Mouse (Mus musculus): ENCODE data around the gene Dusp18. TPM values are rescaled to one million over a fixed set of nuclear protein-coding genes. Genes with fewer than 3 reads are reported as not detected.

Dusp18 gene
- total and polyA plus RNA-seq, 3 experiments: 2.8 to 6.6 (median 4.8) TPM

DNA sequence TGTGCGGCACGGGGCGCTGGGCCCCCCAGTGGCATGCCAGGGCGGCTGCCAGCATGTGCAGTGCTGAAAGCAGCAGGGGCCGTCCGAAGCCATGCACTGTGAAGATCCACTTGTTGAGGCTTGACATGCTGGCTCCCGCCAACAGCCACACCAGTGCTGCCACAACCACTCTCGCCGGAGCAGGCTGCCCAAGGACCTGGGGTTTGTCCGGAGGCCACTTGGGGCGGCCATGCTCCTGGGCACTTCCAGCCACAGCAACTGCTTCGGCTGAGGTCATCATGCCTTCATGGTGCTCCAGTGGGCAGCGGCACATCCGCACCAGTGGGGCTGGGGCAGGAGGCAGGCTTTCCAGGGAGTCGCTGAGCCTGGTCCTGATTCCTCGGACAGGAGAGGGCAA lies 17.8 kb downstream of the Dusp18 start:
- dilution Hi-C loops (cut with MboI; ENCODE audit: extremely low pct_ligation_motif_present, extremely low pct_unique_long_range_greater_than_20kb, low sequenced_read_pairs): no loop called here
- Histone ChIP-seq H3K4me2 (ENCODE audit: insufficient read depth, low read depth, poor library complexity, severe bottlenecking) (peak overlapping the region; percentile 80), H3K36me3 (replicated peaks in 1 of 2; ENCODE audit: control insufficient read depth in 1 of 2, insufficient read depth in 1 of 2, low read length in 1 of 2) (peaks cover 0 to 8% of the 10 kb centered on the region in 2 experiments), H3K9me3 (replicated peaks; ENCODE audit: low read length) (no peaks in the 10 kb centered on the region), H3K9ac (ENCODE audit: insufficient read depth, low read depth) (peak overlapping the region; percentile 65), H3K79me2 (replicated peaks; ENCODE audit: control insufficient read depth, extremely low read depth, insufficient read depth, poor library complexity, severe bottlenecking) (no peaks in the 10 kb centered on the region), H3K27ac (ENCODE audit: insufficient read depth, low read depth) (no peak overlapping the region), H3K4me3 (replicated peaks in 1 of 3; ENCODE audit: low read depth in 2 of 3, low read length in 2 of 3, poor library complexity in 1 of 3) (peak overlapping the region; percentile 61 to 83 (median 75)), H3K4me1 (ENCODE audit: control insufficient read depth in 1 of 2, insufficient read depth in 2 of 2) (peaks cover 36 to 55% of the 10 kb centered on the region in 2 experiments), H3K27me3 (replicated peaks) (peaks cover 13% of the 10 kb centered on the region)
- no peak for TF ChIP-seq NELFE (IDR thresholded peaks at IDR 0.05; ENCODE audit: low read depth, low read length)
- TF ChIP-seq UBTF (IDR thresholded peaks at IDR 0.05; ENCODE audit: low read depth, low read length): no peak
- no peak; the same call in 1 of the 2 replicates for TF ChIP-seq RAD21 (IDR thresholded peaks at IDR 0.05; ENCODE audit: low read depth, low read length)
- TF ChIP-seq MEF2A (IDR thresholded peaks at IDR 0.05; ENCODE audit: borderline replicate concordance, low read depth, low read length): 0 out of 2 replicates have a peak, but pooled peaks have one; percentile 20
- TF ChIP-seq BHLHE40 (IDR thresholded peaks at IDR 0.05; ENCODE audit: low read depth, low read length): peak; percentile 62
- no peak for TF ChIP-seq PAX5 (IDR thresholded peaks at IDR 0.05; ENCODE audit: low read length)
- TF ChIP-seq MYC (IDR thresholded peaks at IDR 0.05; ENCODE audit: low read depth, low read length): no peak
- peak; percentile 73 for TF ChIP-seq MAX (IDR thresholded peaks at IDR 0.05; ENCODE audit: low read length)
- TF ChIP-seq CHD2 (IDR thresholded peaks at IDR 0.05; ENCODE audit: low read length): no peak
- TF ChIP-seq ELF1 (IDR thresholded peaks at IDR 0.05; ENCODE audit: low read depth, low read length): no peak
- TF ChIP-seq GABPA (IDR thresholded peaks at IDR 0.05; ENCODE audit: insufficient replicate concordance, low read depth, low read length): no peak
- TF ChIP-seq TCF12 (IDR thresholded peaks at IDR 0.05; ENCODE audit: low read depth, low read length): 0 out of 2 replicates have a peak, but pooled peaks have one; percentile 21
- TF ChIP-seq JUND (conservative IDR thresholded peaks at IDR 0.05; ENCODE audit: low read depth, low read length): no peak
- TF ChIP-seq KAT2A (IDR thresholded peaks at IDR 0.05; ENCODE audit: insufficient replicate concordance, low read length): no peak
- TF ChIP-seq CTCF (conservative IDR thresholded peaks at IDR 0.05 in 1 of 2, IDR thresholded peaks at IDR 0.05 in 1 of 2; ENCODE audit: low read depth in 2 of 2, low read length in 2 of 2): peak in 1 of 2 experiments; percentile 34; a peak in 2 of 4 replicates
- in situ Hi-C loops (cut with MboI; ENCODE audit: low pct_ligation_motif_present, low pct_unique_long_range_greater_than_20kb, low sequenced_read_pairs): loop anchor here (25.0 kb wide), 1 partner anchor 376 kb away; the partner anchor contains the start of gene Smtn
- no peak for DNase-seq (ENCODE audit: extremely low read depth)

DNA sequence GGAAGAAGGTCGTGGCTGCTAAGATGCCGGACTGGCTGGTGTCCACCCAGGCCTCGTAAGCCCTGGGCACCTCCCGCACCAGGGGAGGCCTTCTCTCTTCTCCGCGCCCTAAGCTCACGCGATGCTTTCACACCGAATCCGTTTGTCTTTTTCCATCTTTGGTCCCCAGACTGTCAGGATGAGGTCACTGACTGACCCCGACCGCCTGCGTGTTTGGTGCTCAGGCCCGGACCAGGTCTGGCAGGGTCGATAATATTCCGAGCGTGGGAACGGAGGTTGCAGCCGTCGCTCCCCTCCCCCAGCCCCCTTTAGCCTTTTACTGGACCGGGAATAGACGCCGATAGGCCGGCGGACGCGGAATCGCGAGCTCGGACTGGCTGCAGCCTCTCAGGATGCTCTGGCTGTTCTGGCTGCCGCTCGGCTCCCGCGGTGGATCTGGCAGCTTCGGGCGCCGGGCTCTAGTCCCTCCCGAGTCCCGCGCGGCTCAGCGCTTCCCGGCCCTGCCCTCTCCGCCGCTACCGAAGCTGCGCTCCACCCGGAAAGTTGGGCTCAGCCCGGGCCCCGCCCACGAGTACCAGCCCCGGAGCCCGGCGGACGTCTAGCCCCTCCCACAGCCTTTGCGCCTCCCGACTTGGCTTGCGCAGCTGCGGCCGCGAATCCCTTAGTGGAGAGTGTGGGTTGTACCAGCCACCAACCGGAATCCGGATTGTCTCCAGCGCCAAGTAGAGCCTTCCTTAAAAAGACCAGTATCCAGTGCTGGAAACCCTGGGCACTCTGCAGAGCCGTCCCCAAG lies 18.5 kb downstream of the Dusp18 start:
- H3K4me3 ChIP-seq (replicated peaks in 1 of 3; ENCODE audit: low read depth in 2 of 3, low read length in 2 of 3, poor library complexity in 1 of 3): peak overlapping the region; percentile 61 to 83 (median 75)
- H3K79me2 ChIP-seq (replicated peaks; ENCODE audit: control insufficient read depth, extremely low read depth, insufficient read depth, poor library complexity, severe bottlenecking): no peaks in the 10 kb centered on the region
- no peaks in the 10 kb centered on the region for H3K9me3 ChIP-seq (replicated peaks; ENCODE audit: low read length)
- H3K4me2 ChIP-seq (ENCODE audit: insufficient read depth, low read depth, poor library complexity, severe bottlenecking): peak overlapping the region; percentile 80
- peak; percentile 85 for DNase-seq (ENCODE audit: extremely low read depth)
- peak overlapping the region; percentile 65 for H3K9ac ChIP-seq (ENCODE audit: insufficient read depth, low read depth)
- H3K4me1 ChIP-seq (ENCODE audit: control insufficient read depth in 1 of 2, insufficient read depth in 2 of 2): peaks cover 36 to 55% of the 10 kb centered on the region in 2 experiments
- dilution Hi-C loops (cut with MboI; ENCODE audit: extremely low pct_ligation_motif_present, extremely low pct_unique_long_range_greater_than_20kb, low sequenced_read_pairs): no loop called here
- peaks cover 13% of the 10 kb centered on the region for H3K27me3 ChIP-seq (replicated peaks)
- H3K36me3 ChIP-seq (replicated peaks in 1 of 2; ENCODE audit: control insufficient read depth in 1 of 2, insufficient read depth in 1 of 2, low read length in 1 of 2): peaks cover 0 to 6% of the 10 kb centered on the region in 2 experiments
- in situ Hi-C loops (cut with MboI; ENCODE audit: low pct_ligation_motif_present, low pct_unique_long_range_greater_than_20kb, low sequenced_read_pairs): loop anchor here (25.0 kb wide), 1 partner anchor 376 kb away; the partner anchor contains the start of gene Smtn
- peak overlapping the region; percentile 15; the same call in 1 of the 2 replicates for H3K27ac ChIP-seq (ENCODE audit: insufficient read depth, low read depth)
- TF ChIP-seq KAT2A (IDR thresholded peaks at IDR 0.05; ENCODE audit: insufficient replicate concordance, low read length) (no peak), HCFC1 (IDR thresholded peaks at IDR 0.05; ENCODE audit: low read depth, low read length) (peak; percentile 32), ELF1 (IDR thresholded peaks at IDR 0.05; ENCODE audit: low read depth, low read length) (peak; percentile 55; the same call in 1 of the 2 replicates), UBTF (IDR thresholded peaks at IDR 0.05; ENCODE audit: low read depth, low read length) (no peak), ZMIZ1 (IDR thresholded peaks at IDR 0.05; ENCODE audit: low read depth, low read length) (peak; percentile 44; the same call in 1 of the 2 replicates), MAZ (IDR thresholded peaks at IDR 0.05; ENCODE audit: low read depth, low read length) (peak; percentile 60), MXI1 (IDR thresholded peaks at IDR 0.05; ENCODE audit: low read depth, low read length) (peak; percentile 81), CHD1 (IDR thresholded peaks at IDR 0.05; ENCODE audit: low read depth, low read length) (no peak), ZC3H11A (IDR thresholded peaks at IDR 0.05; ENCODE audit: low read depth, low read length) (no peak), SMC3 (IDR thresholded peaks at IDR 0.05; ENCODE audit: low read depth, low read length) (no peak), POLR2A (IDR thresholded peaks at IDR 0.05; ENCODE audit: low read depth, low read length) (peak; percentile 61), MAFK (IDR thresholded peaks at IDR 0.05; ENCODE audit: insufficient replicate concordance, low read length) (no peak), CHD2 (IDR thresholded peaks at IDR 0.05; ENCODE audit: low read length) (peak; percentile 58), BHLHE40 (IDR thresholded peaks at IDR 0.05; ENCODE audit: low read depth, low read length) (no peak), SIN3A (IDR thresholded peaks at IDR 0.05; ENCODE audit: low read length) (peak; percentile 39), USF2 (conservative IDR thresholded peaks at IDR 0.05; ENCODE audit: low read depth, low read length) (no peak), MEF2A (IDR thresholded peaks at IDR 0.05; ENCODE audit: borderline replicate concordance, low read depth, low read length) (0 out of 2 replicates have a peak, but pooled peaks have one; percentile 9), RAD21 (IDR thresholded peaks at IDR 0.05; ENCODE audit: low read depth, low read length) (no peak), ETS1 (conservative IDR thresholded peaks at IDR 0.05; ENCODE audit: low read depth, low read length) (no peak), NRF1 (IDR thresholded peaks at IDR 0.05; ENCODE audit: low read depth, low read length) (peak; percentile 86), TCF12 (IDR thresholded peaks at IDR 0.05; ENCODE audit: low read depth, low read length) (peak; percentile 47), ZNF384 (IDR thresholded peaks at IDR 0.05; ENCODE audit: low read depth, low read length) (no peak), MAX (IDR thresholded peaks at IDR 0.05; ENCODE audit: low read length) (no peak)
